In genomic region chr1:163280842-163281122, GRCm38 (mm10) we compare ENCODE assay signal across 12 mouse cellular contexts. TPM values are rescaled to one million over a fixed set of nuclear protein-coding genes. Genes with fewer than 3 reads are reported as not detected.
DNase-seq lines count a peak whose midpoint lies in the region; ATAC-seq and TF ChIP-seq lines count a peak whose summit lies in the region.
"Had no signal": no experiment of that assay in that cellular context is flagged by ENCODE, and none has a peak within 500 bp of the region (broad histone marks: within the 10 kb centered on the region; RNA-seq: fewer than 3 reads in every experiment).

No protein-coding gene starts in this region.

- peak overlapping the region; percentile 54 for H3K27ac ChIP-seq in heart, embryonic 11.5 days (ENCODE audit: low read depth, low read length)
- no peak overlapping the region for H3K27ac ChIP-seq in midbrain, embryonic 13.5 days
- H3K27ac ChIP-seq in midbrain, embryonic 10.5 days (replicated peaks), result no peak overlapping the region
- peak overlapping the region; percentile 94 for H3K27ac ChIP-seq in heart, postnatal 0 days (ENCODE audit: low read depth)
- 0 out of 2 replicates have a peak overlapping the region, but pooled peaks have one; percentile 8 for H3K27ac ChIP-seq in stomach, postnatal 0 days (replicated peaks)

- no peak for ATAC-seq in heart, embryonic 11.5 days (replicated peaks; ENCODE audit: insufficient number of reproducible peaks, low FRiP score, low TSS enrichment)
- peak; percentile 43 for ATAC-seq in midbrain, embryonic 13.5 days
- ATAC-seq in heart, postnatal 0 days (ENCODE audit: insufficient read depth, low read depth), result no peak
- no peak for ATAC-seq in stomach, postnatal 0 days (ENCODE audit: low FRiP score, low TSS enrichment)
- ATAC-seq: Patski had no signal

- TF ChIP-seq EP300 in heart, postnatal 0 days (IDR thresholded peaks at IDR 0.05; ENCODE audit: low read depth), result no peak
- TF ChIP-seq EP300 in stomach, postnatal 0 days (optimal IDR thresholded peaks at IDR 0.05), result no peak

- 49% methylated on average over 2 of the region's 2 CpGs for WGBS in heart, embryonic 11.5 days (ENCODE audit: insufficient replicate concordance)
- WGBS in midbrain, embryonic 13.5 days, result 43% methylated on average over 2 of the region's 2 CpGs
- WGBS in midbrain, embryonic 10.5 days, result 47% methylated on average over 2 of the region's 2 CpGs
- 35% methylated on average over 2 of the region's 2 CpGs for whole genome bisulfite sequencing in heart, postnatal 0 days
- WGBS in stomach, postnatal 0 days, result 29% methylated on average over 2 of the region's 2 CpGs

- H3K9me3 ChIP-seq in heart, embryonic 11.5 days (replicated peaks; ENCODE audit: control insufficient read depth, low read length), result no peaks in the 10 kb centered on the region
- H3K9me3 ChIP-seq in midbrain, embryonic 13.5 days, result no peaks in the 10 kb centered on the region
- no peaks in the 10 kb centered on the region for H3K9me3 ChIP-seq in midbrain, embryonic 10.5 days (replicated peaks)
- no peaks in the 10 kb centered on the region for H3K9me3 ChIP-seq in heart, postnatal 0 days (replicated peaks; ENCODE audit: control insufficient read depth, low read length)
- H3K9me3 ChIP-seq in stomach, postnatal 0 days (ENCODE audit: control insufficient read depth, low read length), result no peaks in the 10 kb centered on the region

- H3K4me3 ChIP-seq in heart, embryonic 11.5 days (ENCODE audit: low read depth, low read length), result no peak overlapping the region
- no peak overlapping the region for H3K4me3 ChIP-seq in midbrain, embryonic 13.5 days (replicated peaks)
- no peak overlapping the region for H3K4me3 ChIP-seq in midbrain, embryonic 10.5 days
- H3K4me3 ChIP-seq in heart, postnatal 0 days (ENCODE audit: low read depth, low read length), result no peak overlapping the region
- no peak overlapping the region for H3K4me3 ChIP-seq in stomach, postnatal 0 days (ENCODE audit: low read depth, low read length)

- H3K27me3 ChIP-seq in heart, embryonic 11.5 days (ENCODE audit: control insufficient read depth, insufficient read depth, low read length), result no peaks in the 10 kb centered on the region
- H3K27me3 ChIP-seq in midbrain, embryonic 13.5 days, result no peaks in the 10 kb centered on the region
- no peaks in the 10 kb centered on the region for H3K27me3 ChIP-seq in midbrain, embryonic 10.5 days (ENCODE audit: low read depth, poor library complexity, severe bottlenecking)
- no peaks in the 10 kb centered on the region for H3K27me3 ChIP-seq in heart, postnatal 0 days (ENCODE audit: control insufficient read depth, insufficient read depth, low read length)
- no peaks in the 10 kb centered on the region for H3K27me3 ChIP-seq in stomach, postnatal 0 days (ENCODE audit: control insufficient read depth, insufficient read depth, low read length)
- H3K27me3 ChIP-seq: CH12.LX, Patski had no signal

- no peaks in the 10 kb centered on the region for H3K36me3 ChIP-seq in heart, embryonic 11.5 days (ENCODE audit: control insufficient read depth, insufficient read depth, low read length)
- H3K36me3 ChIP-seq in midbrain, embryonic 13.5 days, result no peaks in the 10 kb centered on the region
- H3K36me3 ChIP-seq in midbrain, embryonic 10.5 days, result no peaks in the 10 kb centered on the region
- H3K36me3 ChIP-seq in heart, postnatal 0 days (replicated peaks; ENCODE audit: control insufficient read depth, insufficient read depth, low read length), result no peaks in the 10 kb centered on the region
- no peaks in the 10 kb centered on the region for H3K36me3 ChIP-seq in stomach, postnatal 0 days (ENCODE audit: control insufficient read depth, insufficient read depth, low read length)

- DNase-seq in heart, adult 9 months (ENCODE audit: low spot score in 2 of 2), result no peak
- DNase-seq in midbrain, embryonic 10.5 days (ENCODE audit: low spot score), result no peak
- DNase-seq in heart, postnatal 0 days (ENCODE audit: low spot score), result peak; percentile 8
- DNase-seq in stomach, postnatal 0 days (ENCODE audit: low spot score), result no peak
- DNase-seq in kidney, postnatal 36 days, result no peak
- DNase-seq: gastrocnemius, postnatal 36 days; kidney, adult 11 months had no signal

- H3K4me1 ChIP-seq in heart, embryonic 11.5 days (ENCODE audit: control insufficient read depth, insufficient read depth, low read length), result peaks cover 13% of the 10 kb centered on the region
- H3K4me1 ChIP-seq in midbrain, embryonic 13.5 days (replicated peaks), result peaks cover 11% of the 10 kb centered on the region; the same call in 1 of the 2 replicates
- peaks cover 20% of the 10 kb centered on the region for H3K4me1 ChIP-seq in midbrain, embryonic 10.5 days
- H3K4me1 ChIP-seq in heart, postnatal 0 days (ENCODE audit: control insufficient read depth, insufficient read depth), result peaks cover 46% of the 10 kb centered on the region
- H3K4me1 ChIP-seq in stomach, postnatal 0 days (replicated peaks; ENCODE audit: control insufficient read depth, insufficient read depth), result no peaks in the 10 kb centered on the region

- TF ChIP-seq CTCF in heart, postnatal 0 days (IDR thresholded peaks at IDR 0.05; ENCODE audit: low read depth), result no peak
- no peak for TF ChIP-seq CTCF in stomach, postnatal 0 days (IDR thresholded peaks at IDR 0.05; ENCODE audit: low read depth)

- no peak overlapping the region for H3K9ac ChIP-seq in heart, embryonic 11.5 days (ENCODE audit: low read depth, low read length)
- no peak overlapping the region for H3K9ac ChIP-seq in midbrain, embryonic 13.5 days (replicated peaks)
- H3K9ac ChIP-seq in heart, postnatal 0 days (replicated peaks; ENCODE audit: low read depth, low read length), result no peak overlapping the region
- no peak overlapping the region for H3K9ac ChIP-seq in stomach, postnatal 0 days (ENCODE audit: low read length)

- no peak overlapping the region for H3K4me2 ChIP-seq in heart, embryonic 11.5 days
- H3K4me2 ChIP-seq in midbrain, embryonic 13.5 days (replicated peaks), result no peak overlapping the region
- H3K4me2 ChIP-seq in heart, postnatal 0 days (ENCODE audit: low read depth, low read length), result 0 out of 2 replicates have a peak overlapping the region, but pooled peaks have one; percentile 2
- H3K4me2 ChIP-seq in stomach, postnatal 0 days (replicated peaks; ENCODE audit: low read depth), result no peak overlapping the region

RNA-seq across cellular contexts. Expression of gene Prrx1, which starts 32.7 kb away (rescaled TPM):
- polyA plus RNA-seq in heart, embryonic 11.5 days (2014; fragmentation: Nextera tagmentation; extraction: Ambion mirVana), result 9.1 and 9.7 TPM in 2 replicates
- 3.6 and 3.7 TPM in 2 replicates for polyA plus RNA-seq in midbrain, embryonic 13.5 days (2015; fragmentation: Nextera tagmentation; extraction: Ambion mirVana)
- polyA plus RNA-seq in midbrain, embryonic 10.5 days (2016; fragmentation: Nextera tagmentation; extraction: Ambion mirVana), result 14.8 and 16.5 TPM in 2 replicates
- total RNA-seq in heart, postnatal 0 days (2014; rRNA removed; ENCODE audit: low replicate concordance), result 7.1 and 10.3 TPM in 2 replicates
- polyA plus RNA-seq in heart, postnatal 0 days (2015; fragmentation: Nextera tagmentation; extraction: Ambion mirVana), result 10.5 and 10.9 TPM in 2 replicates
- polyA plus RNA-seq in stomach, postnatal 0 days (2015; fragmentation: Nextera tagmentation; extraction: Ambion mirVana), result 2.7 and 2.8 TPM in 2 replicates
- total RNA-seq: CH12.LX; common myeloid progenitor, adult 5-6 weeks had no signal

Comparison
In these comparisons a context has a peak if more than half of its experiments do, and no peak if none do; other contexts are left out.
1. H3K27ac ChIP-seq: peak in heart, embryonic 11.5 days (single experiment), heart, postnatal 0 days (single experiment) and stomach, postnatal 0 days (single experiment); none in midbrain, embryonic 13.5 days (single experiment) and midbrain, embryonic 10.5 days (single experiment).